Mouse (Mus musculus): ENCODE measurements at regions not wholly inside any gene's neighbourhood (a gene's known extent, or its start where the extent isn't known, plus 50 kb on each side); places are given as distances from the start of the nearest gene placed in this dataset.

DNA sequence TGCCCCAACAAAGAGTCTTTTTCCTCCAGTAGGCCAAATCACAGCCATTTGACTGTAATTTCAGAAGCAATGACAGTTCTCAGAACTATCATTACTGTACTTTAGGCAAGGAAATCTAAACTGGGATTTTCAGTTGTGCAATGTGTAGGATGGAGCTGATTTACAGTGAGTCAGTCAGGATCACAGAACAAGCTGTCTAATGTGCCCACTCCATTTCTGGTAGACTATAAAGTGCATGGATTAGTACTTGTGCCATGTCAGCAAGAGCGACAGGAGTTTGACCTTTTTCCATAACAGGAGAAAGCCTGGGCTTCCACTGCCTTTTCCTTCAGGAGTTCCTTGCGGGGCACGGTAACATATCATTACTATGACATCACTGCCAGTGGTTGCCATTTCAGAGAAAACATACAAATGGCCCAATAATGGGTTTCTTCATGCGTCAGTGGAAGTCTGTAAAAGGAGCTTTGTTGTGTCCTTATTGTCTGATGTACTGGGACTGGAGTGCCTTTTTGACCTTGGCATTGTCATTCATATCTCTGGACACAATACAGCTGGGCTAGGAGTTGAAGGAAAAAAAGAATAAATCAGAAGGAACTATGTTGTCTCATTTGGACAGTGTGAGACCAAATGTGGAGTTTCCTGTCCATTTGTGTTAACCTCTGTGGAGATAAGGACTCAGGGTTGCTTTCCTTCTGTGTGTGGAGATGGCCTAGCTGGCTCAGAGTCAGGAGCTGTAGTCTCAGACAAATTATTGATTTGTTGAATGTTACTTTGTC, 271.5 kb upstream of the BC052040 start:
- TF ChIP-seq CTCF (IDR thresholded peaks at IDR 0.05) = no peak
- TF ChIP-seq EP300 (IDR thresholded peaks at IDR 0.05; ENCODE audit: insufficient read depth, low read depth, low read length) = no peak
- no peak for TF ChIP-seq POLR2A (IDR thresholded peaks at IDR 0.05; ENCODE audit: insufficient read depth, low read depth, low read length)
- H3K9ac ChIP-seq (ENCODE audit: low read depth, low read length) = no peak overlapping the region
- WGBS = 47% methylated on average over 4 of the region's 4 CpGs
- H3K4me3 ChIP-seq = no peak overlapping the region
- H3K27ac ChIP-seq = no peak overlapping the region
- H3K36me3 ChIP-seq (ENCODE audit: control insufficient read depth, insufficient read depth, low read length) = no peaks in the 10 kb centered on the region
- H3K27me3 ChIP-seq (ENCODE audit: control insufficient read depth, insufficient read depth, low read length) = no peaks in the 10 kb centered on the region
- no peaks in the 10 kb centered on the region for H3K79me2 ChIP-seq (replicated peaks; ENCODE audit: control insufficient read depth, insufficient read depth, low read length)
- no peaks in the 10 kb centered on the region for H3K4me1 ChIP-seq (ENCODE audit: control insufficient read depth, insufficient read depth, low read length)
- intact Hi-C loops (cut with DNase I) = no loop called here
- no peak for DNase-seq

DNA sequence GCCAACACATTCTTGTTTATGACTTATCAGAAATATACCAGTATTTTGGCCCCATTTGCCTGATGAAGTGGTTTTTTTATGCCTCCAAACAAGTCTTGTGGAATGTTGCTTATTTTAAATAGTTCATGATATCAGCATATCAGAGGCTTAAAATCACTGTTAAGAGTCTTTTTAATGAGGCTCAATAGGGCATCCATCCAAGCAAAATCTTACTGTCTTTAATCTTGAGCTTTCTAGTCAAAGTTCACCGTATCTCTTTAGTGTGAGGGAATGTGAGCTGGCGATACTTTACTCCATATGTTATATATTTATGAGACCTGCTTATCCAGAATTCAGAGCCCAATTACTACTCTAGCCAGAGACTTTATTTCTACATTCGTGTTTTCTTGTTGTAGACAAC, 263.0 kb upstream of the BC052040 start:
- 67% methylated on average over 3 of the region's 3 CpGs for WGBS
- no peaks in the 10 kb centered on the region for H3K4me1 ChIP-seq (ENCODE audit: control insufficient read depth, insufficient read depth, low read length)
- no peak for TF ChIP-seq EP300 (IDR thresholded peaks at IDR 0.05; ENCODE audit: insufficient read depth, low read depth, low read length)
- no peak for TF ChIP-seq POLR2A (IDR thresholded peaks at IDR 0.05; ENCODE audit: insufficient read depth, low read depth, low read length)
- TF ChIP-seq CTCF (IDR thresholded peaks at IDR 0.05) = no peak
- intact Hi-C loops (cut with DNase I) = no loop called here
- H3K79me2 ChIP-seq (replicated peaks; ENCODE audit: control insufficient read depth, insufficient read depth, low read length) = no peaks in the 10 kb centered on the region
- no peaks in the 10 kb centered on the region for H3K27me3 ChIP-seq (ENCODE audit: control insufficient read depth, insufficient read depth, low read length)
- no peak for DNase-seq
- H3K4me3 ChIP-seq = no peak overlapping the region
- H3K27ac ChIP-seq = no peak overlapping the region
- H3K9ac ChIP-seq (ENCODE audit: low read depth, low read length) = no peak overlapping the region
- no peaks in the 10 kb centered on the region for H3K36me3 ChIP-seq (ENCODE audit: control insufficient read depth, insufficient read depth, low read length)

DNA sequence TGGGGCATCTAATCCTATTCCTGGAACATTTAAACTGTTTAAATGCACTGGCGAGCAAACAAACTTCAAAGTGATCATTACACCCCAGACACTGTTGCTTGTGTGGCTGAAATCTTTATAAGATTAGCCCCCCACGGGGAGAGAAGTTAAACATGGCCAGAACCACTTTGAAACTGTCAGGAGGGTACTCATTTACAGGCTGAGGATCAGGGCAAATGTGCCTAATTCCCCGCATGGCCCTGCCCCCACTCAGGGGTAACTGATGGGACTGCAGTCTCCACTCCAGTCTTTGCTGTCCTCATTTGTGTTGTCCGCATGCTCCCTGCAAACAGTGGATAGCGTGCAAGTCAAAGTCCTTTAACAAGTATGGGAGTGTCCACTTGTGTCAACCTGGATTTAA, 258.9 kb upstream of the BC052040 start:
- Histone ChIP-seq H3K4me1 (ENCODE audit: control insufficient read depth, insufficient read depth, low read length) (no peaks in the 10 kb centered on the region), H3K79me2 (replicated peaks; ENCODE audit: control insufficient read depth, insufficient read depth, low read length) (no peaks in the 10 kb centered on the region), H3K9ac (ENCODE audit: low read depth, low read length) (no peak overlapping the region), H3K4me3 (no peak overlapping the region), H3K27me3 (ENCODE audit: control insufficient read depth, insufficient read depth, low read length) (no peaks in the 10 kb centered on the region), H3K36me3 (ENCODE audit: control insufficient read depth, insufficient read depth, low read length) (no peaks in the 10 kb centered on the region), H3K27ac (no peak overlapping the region)
- DNase-seq = no peak
- intact Hi-C loops (cut with DNase I) = no loop called here
- TF ChIP-seq POLR2A (IDR thresholded peaks at IDR 0.05; ENCODE audit: insufficient read depth, low read depth, low read length) (no peak), CTCF (IDR thresholded peaks at IDR 0.05) (no peak), EP300 (IDR thresholded peaks at IDR 0.05; ENCODE audit: insufficient read depth, low read depth, low read length) (no peak)
- WGBS = 69% methylated on average over 5 of the region's 5 CpGs

DNA sequence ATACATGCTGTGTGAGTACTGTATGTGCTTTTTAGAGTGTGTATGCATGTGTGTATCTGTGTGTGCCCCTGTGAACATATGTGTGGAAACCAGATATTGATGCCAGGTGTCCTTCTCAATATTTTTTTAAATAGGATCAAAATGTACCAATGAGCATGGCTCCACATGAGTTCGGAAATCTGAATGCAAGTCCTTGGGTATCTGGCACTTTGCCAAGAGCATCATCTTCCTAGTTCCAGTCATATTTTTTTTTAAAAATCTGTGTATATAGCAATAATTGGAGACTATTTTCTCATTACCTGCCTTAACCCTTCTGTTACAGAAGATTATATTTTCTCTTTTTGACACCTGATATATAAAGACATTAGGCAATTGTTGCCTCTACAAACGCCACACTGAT, 255.0 kb upstream of the BC052040 start:
- Histone ChIP-seq H3K36me3 (ENCODE audit: control insufficient read depth, insufficient read depth, low read length) (no peaks in the 10 kb centered on the region), H3K4me1 (ENCODE audit: control insufficient read depth, insufficient read depth, low read length) (no peaks in the 10 kb centered on the region), H3K27ac (no peak overlapping the region), H3K9ac (ENCODE audit: low read depth, low read length) (no peak overlapping the region), H3K79me2 (replicated peaks; ENCODE audit: control insufficient read depth, insufficient read depth, low read length) (no peaks in the 10 kb centered on the region), H3K27me3 (ENCODE audit: control insufficient read depth, insufficient read depth, low read length) (no peaks in the 10 kb centered on the region), H3K4me3 (no peak overlapping the region)
- intact Hi-C loops (cut with DNase I) = no loop called here
- DNase-seq = no peak
- no peak for TF ChIP-seq POLR2A (IDR thresholded peaks at IDR 0.05; ENCODE audit: insufficient read depth, low read depth, low read length)
- no peak for TF ChIP-seq EP300 (IDR thresholded peaks at IDR 0.05; ENCODE audit: insufficient read depth, low read depth, low read length)
- TF ChIP-seq CTCF (IDR thresholded peaks at IDR 0.05) = no peak
- 87% methylated on average over 2 of the region's 2 CpGs for WGBS

DNA sequence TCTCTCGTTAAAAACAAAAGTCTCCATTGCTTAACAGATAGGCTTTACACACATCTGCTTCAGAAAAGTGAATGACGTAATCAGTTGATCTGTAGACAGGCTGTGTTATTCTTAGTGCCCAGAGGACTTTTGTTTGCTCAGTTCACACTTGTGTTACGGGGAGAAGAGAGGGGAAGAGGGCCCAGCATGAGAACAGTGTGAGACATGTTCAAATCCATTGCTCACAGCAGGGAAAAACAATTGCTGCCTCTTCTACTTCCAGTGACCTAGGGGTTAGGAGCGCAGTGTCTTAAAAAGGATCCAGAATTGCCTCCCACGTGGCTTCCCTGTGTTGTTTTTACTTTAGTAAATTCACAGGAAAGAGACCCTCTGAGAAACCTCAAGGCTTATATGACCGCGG, 243.3 kb upstream of the BC052040 start:
- Histone ChIP-seq H3K27ac (no peak overlapping the region), H3K36me3 (ENCODE audit: control insufficient read depth, insufficient read depth, low read length) (no peaks in the 10 kb centered on the region), H3K4me3 (no peak overlapping the region), H3K27me3 (ENCODE audit: control insufficient read depth, insufficient read depth, low read length) (no peaks in the 10 kb centered on the region), H3K79me2 (replicated peaks; ENCODE audit: control insufficient read depth, insufficient read depth, low read length) (no peaks in the 10 kb centered on the region), H3K4me1 (ENCODE audit: control insufficient read depth, insufficient read depth, low read length) (no peaks in the 10 kb centered on the region), H3K9ac (ENCODE audit: low read depth, low read length) (no peak overlapping the region)
- WGBS = 43% methylated on average over 7 of the region's 7 CpGs
- DNase-seq = no peak
- intact Hi-C loops (cut with DNase I) = no loop called here
- TF ChIP-seq CTCF (IDR thresholded peaks at IDR 0.05) = no peak
- TF ChIP-seq POLR2A (IDR thresholded peaks at IDR 0.05; ENCODE audit: insufficient read depth, low read depth, low read length) = no peak
- TF ChIP-seq EP300 (IDR thresholded peaks at IDR 0.05; ENCODE audit: insufficient read depth, low read depth, low read length) = no peak

DNA sequence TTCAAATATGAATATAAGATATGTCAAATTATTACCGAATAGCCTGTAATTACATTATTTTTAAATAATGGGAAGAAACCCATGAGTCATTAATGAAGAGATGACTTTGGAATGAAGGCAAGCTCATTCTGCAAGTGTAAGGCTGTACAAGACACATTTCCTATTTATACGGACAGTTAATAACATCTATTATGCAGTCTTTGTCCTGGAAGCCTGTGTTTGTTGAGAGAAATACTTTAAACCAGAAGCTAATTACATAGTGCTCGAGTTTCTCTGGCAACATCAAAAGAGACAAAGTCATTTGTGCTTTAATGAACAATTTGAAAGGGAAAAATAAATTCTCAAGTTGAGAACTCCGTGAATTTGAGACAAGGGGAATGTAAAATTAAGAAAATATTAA, 242.5 kb upstream of the BC052040 start:
- Histone ChIP-seq H3K4me3 (no peak overlapping the region), H3K27me3 (ENCODE audit: control insufficient read depth, insufficient read depth, low read length) (no peaks in the 10 kb centered on the region), H3K27ac (no peak overlapping the region), H3K36me3 (ENCODE audit: control insufficient read depth, insufficient read depth, low read length) (no peaks in the 10 kb centered on the region), H3K9ac (ENCODE audit: low read depth, low read length) (no peak overlapping the region), H3K4me1 (ENCODE audit: control insufficient read depth, insufficient read depth, low read length) (no peaks in the 10 kb centered on the region), H3K79me2 (replicated peaks; ENCODE audit: control insufficient read depth, insufficient read depth, low read length) (no peaks in the 10 kb centered on the region)
- intact Hi-C loops (cut with DNase I) = no loop called here
- 80% methylated on average over 4 of the region's 4 CpGs for WGBS
- no peak for DNase-seq
- TF ChIP-seq CTCF (IDR thresholded peaks at IDR 0.05) = no peak
- TF ChIP-seq POLR2A (IDR thresholded peaks at IDR 0.05; ENCODE audit: insufficient read depth, low read depth, low read length) = no peak
- no peak for TF ChIP-seq EP300 (IDR thresholded peaks at IDR 0.05; ENCODE audit: insufficient read depth, low read depth, low read length)

All from heart, adult 2 months (tissue).